Mouse (Mus musculus) erythroblast, embryonic 14.5 days (primary cell): ENCODE results near the gene Vmn1r75. TPM values are rescaled to one million over a fixed set of nuclear protein-coding genes. Genes with fewer than 3 reads are reported as not detected.

Experiments
- H3K27me3 ChIP-seq: 2 replicates; pipeline ENCODE4 v1.6.1; 2012; ENCODE audit warnings: inconsistent platforms; ENCODE audit not compliant: control insufficient read depth
- H3K36me3 ChIP-seq: 2 replicates; pipeline ENCODE4 v1.6.1; 2012; ENCODE audit warnings: mild to moderate bottlenecking, inconsistent platforms; ENCODE audit not compliant: control insufficient read depth
- H3K4me1 ChIP-seq: 2 replicates; pipeline ENCODE4 v1.6.1; 2012; ENCODE audit warnings: inconsistent platforms; ENCODE audit not compliant: control insufficient read depth
- H3K4me3 ChIP-seq: replicated peaks from 2 replicates; pipeline ENCODE3; 2012; ENCODE audit warnings: moderate library complexity, mild to moderate bottlenecking, inconsistent platforms
- H3K9me3 ChIP-seq: 2 replicates; pipeline ENCODE4 v1.6.1; 2012; ENCODE audit warnings: low read length, inconsistent platforms, mixed read lengths; ENCODE audit not compliant: control insufficient read depth
- GATA1 ChIP-seq: IDR thresholded peaks from 2 replicates; pipeline ENCODE4 v1.6.1; 2012; ENCODE audit warnings: low read length, inconsistent platforms, mixed read lengths
- TAL1 ChIP-seq: IDR thresholded peaks from 3 replicates; pipeline ENCODE4 v1.6.1; 2012; ENCODE audit warnings: low read length, inconsistent platforms, mixed read lengths
- polyA plus RNA-seq: library from polyadenylated mRNA; stranded (reverse); fragments of >175 nt; gene quantifications from 2 replicates; pipeline ENCODE4 v1.2.3, GENCODE M21; 2012

Vmn1r75 gene
- polyA plus RNA-seq: not detected in 2 replicates

DNA sequence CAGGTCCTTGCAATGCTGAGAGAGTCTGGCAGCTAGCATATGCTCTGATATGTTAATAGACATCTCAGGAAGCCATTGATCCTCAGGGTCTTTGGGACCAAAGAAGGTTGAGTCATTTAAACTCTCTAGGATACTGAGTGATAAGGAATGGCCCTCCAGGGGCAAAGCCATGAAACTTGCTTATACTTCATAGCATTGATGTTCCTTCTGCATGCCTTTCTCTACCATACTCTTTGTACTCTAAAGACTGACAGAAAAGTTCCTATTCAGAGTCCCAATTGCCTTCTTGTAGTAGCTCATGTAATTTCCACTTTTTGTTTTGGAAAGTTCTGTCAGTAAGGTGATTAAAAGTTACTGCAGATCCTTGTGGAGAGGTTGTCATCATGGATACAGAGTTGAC is at the start of gene Vmn1r75:
Gene Vmn1r75, plus strand, starts transcription at position 301 of the 400 bp plus-strand sequence.
- no peak for TF ChIP-seq GATA1
- no peak for TF ChIP-seq TAL1
- Histone ChIP-seq H3K36me3 (no peaks in the 10 kb centered on the region), H3K4me3 (no peak within 1 kb of the TSS), H3K9me3 (peaks cover 3% of the 10 kb centered on the region), H3K4me1 (no peaks in the 10 kb centered on the region), H3K27me3 (no peaks in the 10 kb centered on the region)

DNA sequence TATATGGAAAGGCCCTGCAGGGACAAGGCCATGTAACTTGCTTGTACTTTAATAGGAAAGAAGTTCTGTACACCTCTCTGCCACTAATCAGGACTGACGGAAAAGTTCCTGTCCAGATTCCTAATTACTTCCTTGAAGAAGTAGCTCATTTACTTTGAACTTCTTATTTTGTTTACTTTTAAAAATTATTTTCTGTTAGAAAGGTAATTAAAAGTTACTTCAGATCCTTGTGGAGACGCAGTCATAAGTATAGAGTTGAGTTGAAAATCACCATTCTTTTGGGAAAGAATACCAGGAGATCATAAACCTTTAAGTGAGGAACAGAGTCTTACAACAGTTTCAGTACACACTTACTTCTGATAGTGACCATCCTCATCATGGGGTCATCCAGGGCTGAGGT is 40.8 kb upstream of the Vmn1r75 start, which contains the start of gene Vmn1r74:
Gene Vmn1r74, plus strand, starts transcription at position 301 of the 400 bp plus-strand sequence.
- Histone ChIP-seq H3K4me1 (no peaks in the 10 kb centered on the region), H3K9me3 (peaks cover 8% of the 10 kb centered on the region), H3K27me3 (no peaks in the 10 kb centered on the region), H3K4me3 (no peak within 1 kb of the TSS), H3K36me3 (no peaks in the 10 kb centered on the region)
- TF ChIP-seq GATA1 (no peak), TAL1 (no peak)

Other genes with a start within 250 kb of the Vmn1r75 start
- not detected in 2 replicates for gene Vmn1r72, start 194.5 kb upstream of the Vmn1r75 start, polyA plus RNA-seq
- gene Vmn1r73, start 144.4 kb upstream of the Vmn1r75 start, polyA plus RNA-seq: not detected in 2 replicates
- gene Vmn1r74, start 40.6 kb upstream of the Vmn1r75 start, polyA plus RNA-seq: not detected in 2 replicates
- not detected in 2 replicates for gene Vmn1r76, start 63.6 kb downstream of the Vmn1r75 start, polyA plus RNA-seq
- gene Vmn1r77, start 162.1 kb downstream of the Vmn1r75 start, polyA plus RNA-seq: under 0.01 TPM in 1 of 2 replicates, not detected in the other